Comparison of ENCODE assay signal across 10 mouse cellular contexts in genomic region chr2:62681667-62682066, GRCm38 (mm10). TPM values are rescaled to one million over a fixed set of nuclear protein-coding genes. Genes with fewer than 3 reads are reported as not detected.
A peak's percentile ranks its signal among the peaks of the same experiment; 100 is the strongest.
DNase-seq lines count a peak whose midpoint lies in the region; ATAC-seq lines count a peak whose summit lies in the region.
"Had no signal": no experiment of that assay in that cellular context is flagged by ENCODE, and none has a peak within 500 bp of the region (broad histone marks: within the 10 kb centered on the region; RNA-seq: fewer than 3 reads in every experiment).

No protein-coding gene starts in this region.

- intact Hi-C loops in heart, postnatal 14 days (cut with DNase I): no loop called here

- no peak for ATAC-seq in liver, embryonic 11.5 days (replicated peaks; ENCODE audit: low FRiP score)

- WGBS in liver, embryonic 11.5 days: 83% methylated on average over 8 of the region's 8 CpGs

- no peaks in the 10 kb centered on the region for H3K4me1 ChIP-seq in liver, embryonic 11.5 days (replicated peaks; ENCODE audit: control insufficient read depth, insufficient read depth, low read length)
- H3K4me1 ChIP-seq: liver, embryonic 13.5 days had no signal

- no peak overlapping the region for H3K9ac ChIP-seq in liver, embryonic 11.5 days (ENCODE audit: low read depth, low read length)
- H3K9ac ChIP-seq: liver, embryonic 13.5 days had no signal

- H3K27me3 ChIP-seq in liver, embryonic 11.5 days (replicated peaks; ENCODE audit: control insufficient read depth, insufficient read depth, low read length): no peaks in the 10 kb centered on the region
- H3K27me3 ChIP-seq: liver, embryonic 13.5 days had no signal

- DNase-seq in cerebellum, postnatal 10 days: peak; percentile 32 to 44
- no peak for DNase-seq in cerebellum, adult 9-11 months
- peak; percentile 16 for DNase-seq in ovary, adult 18-20 months (ENCODE audit: low spot score)
- no peak for DNase-seq in ovary, postnatal 10 days (ENCODE audit: low spot score)
- peak; percentile 23 to 40 for DNase-seq in heart, postnatal 14 days
- no peak for DNase-seq in thymus, postnatal 4 days
- no peak for DNase-seq in liver, embryonic 11.5 days (ENCODE audit: low spot score)
- no peak for DNase-seq in kidney, postnatal 36 days
- DNase-seq: liver, embryonic 13.5 days; spleen, adult 18-20 months had no signal

- H3K4me2 ChIP-seq in liver, embryonic 11.5 days: no peak overlapping the region
- H3K4me2 ChIP-seq: liver, embryonic 13.5 days had no signal

- no peaks in the 10 kb centered on the region for H3K9me3 ChIP-seq in liver, embryonic 11.5 days (ENCODE audit: control insufficient read depth, low read length)
- H3K9me3 ChIP-seq: liver, embryonic 13.5 days had no signal

- no peak overlapping the region for H3K27ac ChIP-seq in liver, embryonic 11.5 days (ENCODE audit: low read depth, low read length)
- H3K27ac ChIP-seq: liver, embryonic 13.5 days had no signal

- H3K36me3 ChIP-seq in liver, embryonic 11.5 days (ENCODE audit: control insufficient read depth, insufficient read depth, low read length): no peaks in the 10 kb centered on the region
- H3K36me3 ChIP-seq: liver, embryonic 13.5 days had no signal

- no peak overlapping the region for H3K4me3 ChIP-seq in liver, embryonic 11.5 days (ENCODE audit: low read depth, low read length)
- H3K4me3 ChIP-seq: liver, embryonic 13.5 days had no signal

RNA-seq across cellular contexts. Expression of gene Gca, which starts 17.6 kb away (rescaled TPM):
- 10 to 100 TPM; 36.7 to 37.8 TPM for total RNA-seq in heart, postnatal 14 days (2021)
- polyA plus RNA-seq in liver, embryonic 11.5 days (2014; fragmentation: Nextera tagmentation; extraction: Ambion mirVana): 2.6 and 3.1 TPM in 2 replicates

RNA-seq across cellular contexts. Expression of gene Ifih1, which starts 35.6 kb away (rescaled TPM):
- total RNA-seq in heart, postnatal 14 days (2021): 1 to 10 TPM; 4.2 to 4.8 TPM
- polyA plus RNA-seq in liver, embryonic 11.5 days (2014; fragmentation: Nextera tagmentation; extraction: Ambion mirVana): 2.9 and 3.9 TPM in 2 replicates

Comparison
In these comparisons a context has a peak if more than half of its experiments do, and no peak if none do; other contexts are left out.
1. DNase-seq: peak in cerebellum, postnatal 10 days (2 of 2), ovary, adult 18-20 months (single experiment) and heart, postnatal 14 days (2 of 2); none in cerebellum, adult 9-11 months (single experiment), ovary, postnatal 10 days (single experiment), thymus, postnatal 4 days (single experiment), liver, embryonic 11.5 days (single experiment) and kidney, postnatal 36 days (0 of 2).